Mouse (Mus musculus) lung, postnatal 0 days (tissue): ENCODE results near the gene Vamp4.

Experiments
- CTCF ChIP-seq: IDR thresholded peaks from 2 replicates; pipeline ENCODE4 v1.5.1; 2016; ENCODE audit warnings: antibody characterized with exemption, mild to moderate bottlenecking
- EP300 ChIP-seq: IDR thresholded peaks from 2 replicates; pipeline ENCODE4 v1.6.1; 2016; ENCODE audit warnings: antibody characterized with exemption, mild to moderate bottlenecking, control low read depth

- TF ChIP-seq CTCF (no peak), EP300 (no peak)
Observed at GRCm38 (mm10) chr1:162643752-162644151, 73.4 kb downstream of the Vamp4 start.
